7 mouse cellular contexts compared by ENCODE assay signal in genomic region chr6:116651437-116652118, GRCm38 (mm10). TPM values are rescaled to one million over a fixed set of nuclear protein-coding genes. Genes with fewer than 3 reads are reported as not detected.
DNase-seq lines count a peak whose midpoint lies in the region; ATAC-seq and TF ChIP-seq lines count a peak whose summit lies in the region.

No protein-coding gene starts in this region.

- H3K4me1 ChIP-seq in heart, embryonic 16.5 days (ENCODE audit: control insufficient read depth, insufficient read depth, low read length): peaks cover 22% of the 10 kb centered on the region
- H3K4me1 ChIP-seq in limb, embryonic 12.5 days (replicated peaks): peaks cover 8% of the 10 kb centered on the region
- H3K4me1 ChIP-seq in small intestine, adult 2 months (ENCODE audit: control insufficient read depth, insufficient read depth, insufficient read length, low read length): peaks cover 2% of the 10 kb centered on the region; the same call in 1 of the 2 replicates

- H3K9ac ChIP-seq in heart, embryonic 16.5 days (ENCODE audit: low read length): peak overlapping the region; percentile 81
- H3K9ac ChIP-seq in limb, embryonic 12.5 days (replicated peaks): no peak overlapping the region

- intact Hi-C loops in left cerebral cortex, postnatal 14 days (cut with DNase I): loop anchor here (5.0 kb wide), 3 partner anchors 46 to 1176 kb away; no protein-coding TSS in a partner anchor

- H3K9me3 ChIP-seq in heart, embryonic 16.5 days (replicated peaks; ENCODE audit: control insufficient read depth, low read length): no peaks in the 10 kb centered on the region
- H3K9me3 ChIP-seq in limb, embryonic 12.5 days: 0 out of 2 replicates have a peak, but pooled peaks cover 1% of the 10 kb centered on the region

- ATAC-seq in heart, embryonic 16.5 days (replicated peaks; ENCODE audit: extremely low read depth, insufficient read depth, low FRiP score): peak; percentile 38; the same call in 1 of the 2 replicates
- no peak for ATAC-seq in limb, embryonic 12.5 days (ENCODE audit: insufficient number of reproducible peaks, insufficient read depth, low FRiP score, low TSS enrichment, low read depth)

- no peak for TF ChIP-seq CTCF in small intestine, adult 2 months (IDR thresholded peaks at IDR 0.05; ENCODE audit: extremely low read depth, insufficient read length, insufficient replicate concordance, low read depth, low read length)

- 44% methylated on average over 20 of the region's 20 CpGs for WGBS in heart, embryonic 16.5 days
- WGBS in limb, embryonic 12.5 days: 71% methylated on average over 20 of the region's 20 CpGs
- WGBS in small intestine, adult 2 months: 79% methylated on average over 20 of the region's 20 CpGs

- H3K36me3 ChIP-seq in heart, embryonic 16.5 days (ENCODE audit: control insufficient read depth, insufficient read depth): no peaks in the 10 kb centered on the region
- no peaks in the 10 kb centered on the region for H3K36me3 ChIP-seq in limb, embryonic 12.5 days
- no peaks in the 10 kb centered on the region; the same call in 1 of the 2 replicates for H3K36me3 ChIP-seq in small intestine, adult 2 months (ENCODE audit: control insufficient read depth, insufficient read depth, low read length)

- peak overlapping the region; percentile 68 for H3K4me2 ChIP-seq in heart, embryonic 16.5 days (ENCODE audit: low read depth, low read length)
- H3K4me2 ChIP-seq in limb, embryonic 12.5 days: no peak overlapping the region

- peak; percentile 45 for DNase-seq in 3134 (ENCODE audit: extremely low read depth, insufficient read length, low spot score)
- peak; percentile 61 for DNase-seq in adrenal gland, postnatal 14 days
- no peak for DNase-seq in left cerebral cortex, postnatal 14 days (ENCODE audit: low spot score in 2 of 2)
- DNase-seq in frontal cortex, adult 2 months (ENCODE audit: extremely low spot score in 1 of 2, low spot score in 1 of 2): no peak

- H3K27ac ChIP-seq in heart, embryonic 16.5 days (ENCODE audit: low read length): peak overlapping the region; percentile 96
- H3K27ac ChIP-seq in limb, embryonic 12.5 days: 0 out of 2 replicates have a peak overlapping the region, but pooled peaks have one; percentile 12
- H3K27ac ChIP-seq in small intestine, adult 2 months (ENCODE audit: insufficient read depth, low read depth, low read length): no peak overlapping the region

- no peaks in the 10 kb centered on the region for H3K27me3 ChIP-seq in heart, embryonic 16.5 days (ENCODE audit: control insufficient read depth, insufficient read depth, low read length)
- H3K27me3 ChIP-seq in limb, embryonic 12.5 days: peaks cover 12% of the 10 kb centered on the region
- no peaks in the 10 kb centered on the region for H3K27me3 ChIP-seq in small intestine, adult 2 months (ENCODE audit: control insufficient read depth, insufficient read depth, low read length)

- peak overlapping the region; percentile 62 for H3K4me3 ChIP-seq in heart, embryonic 16.5 days (ENCODE audit: low read length)
- peak overlapping the region; percentile 13 for H3K4me3 ChIP-seq in limb, embryonic 12.5 days (replicated peaks)
- peak overlapping the region; percentile 43 for H3K4me3 ChIP-seq in small intestine, adult 2 months (ENCODE audit: low read depth, low read length)

- TF ChIP-seq POLR2A in small intestine, adult 2 months (IDR thresholded peaks at IDR 0.05; ENCODE audit: low read depth, low read length): no peak

RNA-seq across cellular contexts. Expression of gene Depp1, which starts 1.2 kb away (rescaled TPM):
- total RNA-seq in adrenal gland, postnatal 14 days (2021): 67.4 and 88.3 TPM in 2 replicates
- polyA plus RNA-seq in heart, embryonic 16.5 days (2015; fragmentation: Nextera tagmentation; extraction: Ambion mirVana): 65.7 and 68.9 TPM in 2 replicates
- polyA plus RNA-seq in limb, embryonic 12.5 days (2016; fragmentation: Nextera tagmentation; extraction: Ambion mirVana): 19.9 and 22.1 TPM in 2 replicates
- 1.4 and 2.6 TPM in 2 replicates for polyA plus RNA-seq in small intestine, adult 2 months (2012; rRNA removed)
- total RNA-seq in left cerebral cortex, postnatal 14 days (2021): 10 to 100 TPM in 1 of 2 experiments, 1 to 10 TPM in 1; 2.5 to 12.4 TPM
- polyA plus RNA-seq in frontal cortex, adult 2 months (2012; rRNA removed): 0.88 and 1.8 TPM in 2 replicates

RNA-seq across cellular contexts. Expression of gene Rassf4, which starts 22.2 kb away (rescaled TPM):
- total RNA-seq in adrenal gland, postnatal 14 days (2021): 5.7 and 11.8 TPM in 2 replicates
- polyA plus RNA-seq in heart, embryonic 16.5 days (2015; fragmentation: Nextera tagmentation; extraction: Ambion mirVana): 6.2 and 6.5 TPM in 2 replicates
- 6.2 and 6.5 TPM in 2 replicates for polyA plus RNA-seq in limb, embryonic 12.5 days (2016; fragmentation: Nextera tagmentation; extraction: Ambion mirVana)
- polyA plus RNA-seq in small intestine, adult 2 months (2012; rRNA removed): 3.7 and 4.4 TPM in 2 replicates
- total RNA-seq in left cerebral cortex, postnatal 14 days (2021): 1 to 10 TPM; 4.3 to 5.0 TPM
- 8.8 TPM in 2 replicates for polyA plus RNA-seq in frontal cortex, adult 2 months (2012; rRNA removed)

RNA-seq across cellular contexts. Expression of gene Zfp422, which starts 22.8 kb away (rescaled TPM):
- 23.9 and 26.2 TPM in 2 replicates for total RNA-seq in adrenal gland, postnatal 14 days (2021)
- polyA plus RNA-seq in heart, embryonic 16.5 days (2015; fragmentation: Nextera tagmentation; extraction: Ambion mirVana): 78.8 and 89.8 TPM in 2 replicates
- 262 and 269 TPM in 2 replicates for polyA plus RNA-seq in limb, embryonic 12.5 days (2016; fragmentation: Nextera tagmentation; extraction: Ambion mirVana)
- polyA plus RNA-seq in small intestine, adult 2 months (2012; rRNA removed): 1.3 and 2.9 TPM in 2 replicates
- 10 to 100 TPM; 25.2 to 29.6 TPM for total RNA-seq in left cerebral cortex, postnatal 14 days (2021)
- 30.5 and 34.9 TPM in 2 replicates for polyA plus RNA-seq in frontal cortex, adult 2 months (2012; rRNA removed)

Comparison
In these comparisons a context has a peak if more than half of its experiments do, and no peak if none do; other contexts are left out.
1. DNase-seq: peak in 3134 (single experiment) and adrenal gland, postnatal 14 days (single experiment); none in left cerebral cortex, postnatal 14 days (0 of 2) and frontal cortex, adult 2 months (0 of 2).
2. Peak in every context shown above with its lines, with median percentiles within 50 percentile points of each other: H3K4me3 ChIP-seq.